Mouse (Mus musculus) erythroblast, embryonic 14.5 days (primary cell): Measurements from ENCODE around the gene Atg10.
"Not testable (repeated sequence)": the region's sequence is repeated elsewhere in the genome, so short reads cannot be mapped to it uniquely, and the experiment has no call there.

Source experiments
- GATA1 ChIP-seq: IDR thresholded peaks from 2 replicates; pipeline ENCODE4 v1.6.1; 2012; ENCODE audit warnings: low read length, inconsistent platforms, mixed read lengths
- TAL1 ChIP-seq: IDR thresholded peaks from 3 replicates; pipeline ENCODE4 v1.6.1; 2012; ENCODE audit warnings: low read length, inconsistent platforms, mixed read lengths

GRCm38 (mm10) chr13:90928266-90928665, 295.5 kb downstream of the Atg10 start:
- not testable (repeated sequence) for TF ChIP-seq GATA1, TAL1
